Mouse (Mus musculus): ENCODE results near the gene Alpl. TPM values are rescaled to one million over a fixed set of nuclear protein-coding genes. Genes with fewer than 3 reads are reported as not detected.

Alpl gene
- polyA plus RNA-seq, 1 experiment from 2014 or later: 43.5 TPM

- H3K4me1 ChIP-seq: peaks cover 20% of the 10 kb centered on the region
- H3K36me3 ChIP-seq: no peaks in the 10 kb centered on the region
- H3K9me3 ChIP-seq: no peaks in the 10 kb centered on the region
- H3K9ac ChIP-seq: no peak overlapping the region
- no peak for ATAC-seq (ENCODE audit: insufficient number of reproducible peaks, low FRiP score, low TSS enrichment, low read depth)
- peak overlapping the region; percentile 3; the same call in 1 of the 2 replicates for H3K27ac ChIP-seq
- H3K4me3 ChIP-seq: no peak overlapping the region
- WGBS: 73% methylated on average over 13 of the region's 13 CpGs
- H3K4me2 ChIP-seq: no peak overlapping the region
- H3K27me3 ChIP-seq: peaks cover 24% of the 10 kb centered on the region
Measured at GRCm38 (mm10) chr4:137794178-137794900, 1.8 kb downstream of the Alpl start.

- WGBS: 75% methylated on average over 7 of the region's 7 CpGs
- no peaks in the 10 kb centered on the region for H3K9me3 ChIP-seq
- no peak overlapping the region for H3K4me3 ChIP-seq
- no peak overlapping the region for H3K4me2 ChIP-seq
- no peak for ATAC-seq (ENCODE audit: insufficient number of reproducible peaks, low FRiP score, low TSS enrichment, low read depth)
- no peaks in the 10 kb centered on the region for H3K36me3 ChIP-seq
- H3K9ac ChIP-seq: no peak overlapping the region
- peaks cover 24% of the 10 kb centered on the region for H3K27me3 ChIP-seq
- H3K4me1 ChIP-seq: peaks cover 20% of the 10 kb centered on the region
- H3K27ac ChIP-seq: peak overlapping the region; percentile 38
Measured at GRCm38 (mm10) chr4:137793611-137794010, 2.6 kb downstream of the Alpl start.

GRCm38 (mm10) chr4:137791440-137791839 lies 4.7 kb downstream of the Alpl start:
- no peak for ATAC-seq (ENCODE audit: insufficient number of reproducible peaks, low FRiP score, low TSS enrichment, low read depth)
- peaks cover 16% of the 10 kb centered on the region for H3K27me3 ChIP-seq
- peaks cover 24% of the 10 kb centered on the region for H3K4me1 ChIP-seq
- no peaks in the 10 kb centered on the region for H3K36me3 ChIP-seq
- H3K4me2 ChIP-seq: no peak overlapping the region
- WGBS: 12% methylated on average over 7 of the region's 7 CpGs
- no peak overlapping the region for H3K4me3 ChIP-seq
- H3K9ac ChIP-seq: no peak overlapping the region
- H3K27ac ChIP-seq: no peak overlapping the region; the same call in 1 of the 2 replicates
- H3K9me3 ChIP-seq: no peaks in the 10 kb centered on the region

GRCm38 (mm10) chr4:137790981-137791380 lies 5.2 kb downstream of the Alpl start:
- no peak overlapping the region for H3K9ac ChIP-seq
- H3K27ac ChIP-seq: no peak overlapping the region; the same call in 1 of the 2 replicates
- H3K9me3 ChIP-seq: no peaks in the 10 kb centered on the region
- WGBS: 71% methylated on average over 5 of the region's 5 CpGs
- H3K4me3 ChIP-seq: no peak overlapping the region
- peaks cover 14% of the 10 kb centered on the region for H3K27me3 ChIP-seq
- peaks cover 19% of the 10 kb centered on the region for H3K4me1 ChIP-seq
- no peak overlapping the region for H3K4me2 ChIP-seq
- no peaks in the 10 kb centered on the region for H3K36me3 ChIP-seq
- ATAC-seq (ENCODE audit: insufficient number of reproducible peaks, low FRiP score, low TSS enrichment, low read depth): no peak

- no peak overlapping the region for H3K27ac ChIP-seq
- no peaks in the 10 kb centered on the region for H3K9me3 ChIP-seq
- H3K36me3 ChIP-seq: no peaks in the 10 kb centered on the region
- whole genome bisulfite sequencing: 70% methylated on average over 7 of the region's 7 CpGs
- no peak for ATAC-seq (ENCODE audit: insufficient number of reproducible peaks, low FRiP score, low TSS enrichment, low read depth)
- H3K4me1 ChIP-seq: peaks cover 18% of the 10 kb centered on the region
- H3K4me3 ChIP-seq: no peak overlapping the region
- H3K9ac ChIP-seq: no peak overlapping the region
- H3K27me3 ChIP-seq: no peaks in the 10 kb centered on the region
- no peak overlapping the region for H3K4me2 ChIP-seq
Measured at GRCm38 (mm10) chr4:137788511-137789049, 7.6 kb downstream of the Alpl start.

- ATAC-seq (ENCODE audit: insufficient number of reproducible peaks, low FRiP score, low TSS enrichment, low read depth): no peak
- 79% methylated on average over 7 of the region's 7 CpGs for WGBS
- H3K9me3 ChIP-seq: no peaks in the 10 kb centered on the region
- no peaks in the 10 kb centered on the region for H3K27me3 ChIP-seq
- H3K9ac ChIP-seq: no peak overlapping the region
- H3K27ac ChIP-seq: no peak overlapping the region
- H3K4me1 ChIP-seq: peaks cover 21% of the 10 kb centered on the region
- no peak overlapping the region for H3K4me3 ChIP-seq
- H3K36me3 ChIP-seq: no peaks in the 10 kb centered on the region
- H3K4me2 ChIP-seq: no peak overlapping the region
Measured at GRCm38 (mm10) chr4:137787589-137788289, 8.4 kb downstream of the Alpl start.

GRCm38 (mm10) chr4:137786488-137786887 lies 9.7 kb downstream of the Alpl start:
- no peak for ATAC-seq (ENCODE audit: insufficient number of reproducible peaks, low FRiP score, low TSS enrichment, low read depth)
- H3K27ac ChIP-seq: no peak overlapping the region
- H3K27me3 ChIP-seq: no peaks in the 10 kb centered on the region
- H3K4me1 ChIP-seq: peaks cover 16% of the 10 kb centered on the region
- H3K36me3 ChIP-seq: no peaks in the 10 kb centered on the region
- 73% methylated on average over 6 of the region's 6 CpGs for WGBS
- H3K9me3 ChIP-seq: no peaks in the 10 kb centered on the region
- no peak overlapping the region for H3K4me3 ChIP-seq
- H3K9ac ChIP-seq: no peak overlapping the region
- H3K4me2 ChIP-seq: no peak overlapping the region

GRCm38 (mm10) chr4:137785270-137785669 lies 10.9 kb downstream of the Alpl start:
- no peaks in the 10 kb centered on the region for H3K9me3 ChIP-seq
- 63% methylated on average over 6 of the region's 6 CpGs for WGBS
- H3K27me3 ChIP-seq: no peaks in the 10 kb centered on the region
- H3K27ac ChIP-seq: no peak overlapping the region
- ATAC-seq (ENCODE audit: insufficient number of reproducible peaks, low FRiP score, low TSS enrichment, low read depth): no peak
- H3K4me2 ChIP-seq: no peak overlapping the region
- H3K4me1 ChIP-seq: peaks cover 12% of the 10 kb centered on the region
- H3K36me3 ChIP-seq: no peaks in the 10 kb centered on the region
- no peak overlapping the region for H3K4me3 ChIP-seq
- no peak overlapping the region for H3K9ac ChIP-seq

GRCm38 (mm10) chr4:137784741-137785140 lies 11.4 kb downstream of the Alpl start:
- H3K36me3 ChIP-seq: no peaks in the 10 kb centered on the region
- H3K4me1 ChIP-seq: peaks cover 12% of the 10 kb centered on the region
- no peaks in the 10 kb centered on the region for H3K9me3 ChIP-seq
- 65% methylated on average over 6 of the region's 6 CpGs for WGBS
- ATAC-seq (ENCODE audit: insufficient number of reproducible peaks, low FRiP score, low TSS enrichment, low read depth): no peak
- no peak overlapping the region for H3K9ac ChIP-seq
- H3K27ac ChIP-seq: no peak overlapping the region
- no peaks in the 10 kb centered on the region for H3K27me3 ChIP-seq
- H3K4me3 ChIP-seq: no peak overlapping the region
- H3K4me2 ChIP-seq: no peak overlapping the region

- WGBS: 27% methylated on average over 9 of the region's 9 CpGs
- peaks cover 12% of the 10 kb centered on the region for H3K4me1 ChIP-seq
- no peaks in the 10 kb centered on the region for H3K9me3 ChIP-seq
- no peak overlapping the region for H3K9ac ChIP-seq
- H3K36me3 ChIP-seq: no peaks in the 10 kb centered on the region
- no peak for ATAC-seq (ENCODE audit: insufficient number of reproducible peaks, low FRiP score, low TSS enrichment, low read depth)
- H3K27ac ChIP-seq: no peak overlapping the region
- no peak overlapping the region for H3K4me2 ChIP-seq
- H3K4me3 ChIP-seq: no peak overlapping the region
- H3K27me3 ChIP-seq: no peaks in the 10 kb centered on the region
Measured at GRCm38 (mm10) chr4:137783541-137784191, 12.5 kb downstream of the Alpl start.

- H3K4me1 ChIP-seq: peaks cover 8% of the 10 kb centered on the region
- H3K9ac ChIP-seq: no peak overlapping the region
- H3K27me3 ChIP-seq: no peaks in the 10 kb centered on the region
- H3K4me3 ChIP-seq: no peak overlapping the region
- no peaks in the 10 kb centered on the region for H3K9me3 ChIP-seq
- ATAC-seq (ENCODE audit: insufficient number of reproducible peaks, low FRiP score, low TSS enrichment, low read depth): no peak
- 66% methylated on average over 5 of the region's 5 CpGs for WGBS
- H3K27ac ChIP-seq: no peak overlapping the region
- H3K36me3 ChIP-seq: no peaks in the 10 kb centered on the region
- no peak overlapping the region for H3K4me2 ChIP-seq
Measured at GRCm38 (mm10) chr4:137781949-137782348, 14.2 kb downstream of the Alpl start.

- H3K27me3 ChIP-seq: no peaks in the 10 kb centered on the region
- WGBS: 73% methylated on average over 3 of the region's 3 CpGs
- no peak overlapping the region for H3K4me2 ChIP-seq
- no peak overlapping the region for H3K9ac ChIP-seq
- no peaks in the 10 kb centered on the region for H3K36me3 ChIP-seq
- H3K4me1 ChIP-seq: peaks cover 8% of the 10 kb centered on the region
- no peak overlapping the region for H3K27ac ChIP-seq
- no peaks in the 10 kb centered on the region for H3K9me3 ChIP-seq
- no peak overlapping the region for H3K4me3 ChIP-seq
- ATAC-seq (ENCODE audit: insufficient number of reproducible peaks, low FRiP score, low TSS enrichment, low read depth): no peak
Measured at GRCm38 (mm10) chr4:137780986-137781385, 15.2 kb downstream of the Alpl start.
